Mouse (Mus musculus): Measurements from ENCODE around the gene BC051019.
A peak's percentile ranks its signal among the peaks of the same experiment; 100 is the strongest.

BC051019 gene

GRCm38 (mm10) chr7:109707023-109707785, 16.4 kb downstream of the BC051019 start:
- DNase-seq = peak; percentile 71 to 79

DNA sequence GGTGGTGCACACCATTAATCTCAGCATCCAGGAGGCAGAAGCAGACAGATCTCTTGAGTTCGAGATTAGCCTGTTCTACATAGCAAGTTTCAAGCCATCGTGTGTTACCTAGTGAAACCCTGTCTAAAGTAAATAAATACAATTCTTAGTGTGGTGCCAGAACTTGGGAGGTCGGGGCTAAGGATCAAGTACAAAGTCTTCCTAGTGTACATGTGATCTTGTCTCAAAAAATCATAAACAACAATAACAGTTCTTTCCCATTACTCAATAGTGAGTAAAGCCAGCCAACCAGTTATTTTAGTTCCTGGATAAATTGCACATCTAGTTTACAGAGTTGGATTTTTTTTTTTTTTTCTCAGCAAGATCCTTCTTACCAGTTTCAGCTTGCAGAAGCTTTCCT, 19.2 kb downstream of the BC051019 start:
- no peak for DNase-seq

DNA sequence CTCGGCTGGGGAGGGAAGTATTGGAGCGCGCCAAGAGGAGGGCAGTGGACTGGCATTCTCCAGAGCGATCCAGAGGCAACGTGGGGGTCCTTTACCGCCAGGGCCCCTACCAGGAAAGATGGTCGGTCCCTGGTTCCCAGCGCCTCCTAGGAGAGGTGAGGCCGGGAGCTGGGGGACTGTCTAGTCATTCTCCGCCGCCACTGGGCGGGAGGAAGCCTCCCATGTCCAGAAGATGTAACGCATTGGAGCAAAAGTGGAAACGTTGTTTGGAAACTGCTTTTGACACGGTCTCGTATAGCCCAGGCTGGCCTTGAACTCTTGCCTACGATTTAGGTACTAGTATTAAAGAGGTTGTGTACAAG, 19.7 kb downstream of the BC051019 start:
- no peak for DNase-seq

- DNase-seq = peak; percentile 83 to 87
Measured at GRCm38 (mm10) chr7:109703190-109704015, 20.2 kb downstream of the BC051019 start, which contains the start of the genes St5 and Akip1. St5 (minus strand) TSS chr7:109703605. Akip1 (plus strand) TSS chr7:109703690.

DNA sequence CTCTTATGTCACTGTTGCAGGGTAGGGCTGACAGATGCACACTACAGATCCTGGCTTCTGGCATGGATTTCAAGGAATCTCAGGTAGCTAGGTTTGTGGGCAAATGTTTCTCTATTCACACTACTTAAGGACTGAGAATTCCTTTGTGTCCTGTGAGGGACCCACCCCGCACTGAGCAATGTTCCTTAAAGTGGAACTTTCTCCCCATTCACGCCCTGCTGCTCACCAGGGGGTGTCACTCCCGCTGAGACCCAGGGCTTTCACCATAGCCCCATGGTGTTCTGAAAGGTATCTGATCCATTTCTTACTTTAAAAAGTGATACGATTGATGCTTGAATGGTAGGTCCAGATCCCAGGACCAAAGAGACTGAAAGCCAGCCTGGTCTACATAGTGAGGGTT, 20.9 kb downstream of the BC051019 start:
- DNase-seq = no peak

DNA sequence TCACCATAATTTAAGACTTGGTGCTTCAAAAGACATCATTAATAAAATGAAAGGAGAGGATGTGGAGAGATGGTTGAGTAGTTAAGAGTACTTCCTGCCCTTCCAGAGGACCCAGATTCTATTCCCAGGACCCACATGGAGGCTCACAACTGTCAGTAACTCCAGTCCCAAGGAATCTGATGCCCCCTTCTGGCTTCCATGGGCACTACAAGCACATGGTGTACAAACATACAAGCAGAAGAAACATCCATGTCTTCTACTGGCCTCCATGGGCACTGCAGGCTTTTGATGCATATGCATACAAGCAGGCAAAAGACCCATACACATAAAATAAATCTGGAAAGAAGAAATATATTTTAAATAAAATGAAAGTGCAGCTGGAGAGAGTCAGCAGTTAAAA, 23.4 kb downstream of the BC051019 start:
- no peak for DNase-seq

- no peak for DNase-seq
Measured at GRCm38 (mm10) chr7:109695339-109695726, 28.3 kb downstream of the BC051019 start.

GRCm38 (mm10) chr7:109694576-109695338, 28.9 kb downstream of the BC051019 start:
- no peak for DNase-seq

DNA sequence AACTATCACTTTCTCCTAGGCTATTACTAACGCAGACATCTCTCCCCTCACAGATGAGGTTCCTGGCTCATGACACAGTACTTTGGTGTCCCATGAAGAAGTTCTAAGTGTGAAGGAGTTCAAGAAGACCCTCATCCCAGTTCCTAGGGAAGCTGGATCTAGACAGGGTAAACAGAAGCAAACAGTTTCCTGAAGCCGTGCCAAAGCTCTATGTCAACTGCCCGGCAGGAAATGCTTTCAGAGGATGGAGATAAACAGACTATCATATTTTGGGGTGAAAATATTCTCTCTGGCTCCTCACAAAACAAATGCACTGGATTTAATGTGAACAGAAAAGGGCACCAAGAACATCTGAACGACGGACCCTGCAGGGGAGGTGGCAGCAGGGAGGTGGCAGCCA, 32.7 kb downstream of the BC051019 start:
- DNase-seq = no peak

- no peak for DNase-seq
Measured at GRCm38 (mm10) chr7:109690101-109690500, 33.5 kb downstream of the BC051019 start.

DNA sequence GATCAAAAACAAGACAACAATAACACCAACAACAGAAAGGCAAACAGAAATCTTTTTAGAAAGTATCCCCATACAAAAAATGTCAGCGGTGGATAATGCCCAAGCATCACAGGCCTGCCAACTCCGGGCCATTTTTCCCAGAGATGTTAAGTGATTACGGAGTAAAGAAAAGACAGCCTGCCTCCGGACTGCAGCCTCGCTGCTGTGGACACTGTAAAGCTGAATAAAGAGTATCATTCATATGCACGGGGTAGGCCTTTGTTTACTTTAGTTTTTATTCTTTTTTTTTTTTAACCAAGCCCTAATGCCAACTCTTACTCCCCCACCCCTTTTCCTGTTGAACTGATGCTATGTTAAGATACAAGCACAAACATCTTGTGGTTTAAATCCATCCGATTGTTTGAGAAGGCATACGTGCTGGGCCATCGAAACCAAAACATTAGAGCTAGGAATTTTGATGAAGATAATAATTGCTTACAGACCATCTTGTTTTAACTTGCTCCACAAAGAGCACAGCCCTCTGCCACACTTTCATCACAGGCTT, 37.0 kb downstream of the BC051019 start:
- DNase-seq = no peak

DNA sequence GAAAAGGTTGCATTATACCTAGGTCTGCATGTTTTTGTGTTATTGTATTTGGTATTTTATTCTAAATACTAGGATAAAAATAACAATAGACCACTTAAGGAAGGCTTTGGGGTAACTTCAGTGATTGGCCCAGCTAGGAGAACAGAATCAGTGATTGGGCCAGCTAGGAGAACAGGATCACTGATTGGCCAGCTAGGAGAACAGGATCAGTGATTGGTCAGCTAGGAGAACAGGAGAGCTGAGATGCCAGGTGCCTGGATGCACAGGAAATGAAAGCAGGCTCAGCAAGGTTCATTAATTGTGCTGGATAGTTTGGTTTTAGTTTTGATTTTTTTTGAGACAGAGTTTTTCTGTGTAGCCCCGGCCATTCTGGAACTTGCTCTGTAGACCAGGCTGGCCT, 42.8 kb downstream of the BC051019 start:
- DNase-seq = no peak

DNA sequence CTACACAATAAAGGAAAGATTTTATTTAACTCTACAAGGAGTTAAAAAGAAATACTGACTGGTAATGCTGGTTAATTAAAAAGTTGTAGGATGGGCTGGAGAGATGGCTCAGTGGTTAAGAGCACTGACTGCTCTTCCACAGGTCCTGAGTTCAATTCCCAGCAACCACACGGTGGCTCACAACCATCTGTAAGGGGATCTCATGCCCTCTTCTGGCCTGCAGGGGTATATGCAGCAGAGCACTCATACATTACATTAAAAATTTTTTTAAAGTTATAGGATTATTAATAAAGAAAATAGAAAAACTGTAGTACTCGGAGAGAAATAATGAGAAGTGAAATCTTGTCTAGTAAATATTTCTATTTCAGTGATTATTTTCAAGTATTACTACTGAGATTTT, 43.4 kb downstream of the BC051019 start:
- DNase-seq = no peak

GRCm38 (mm10) chr7:109674944-109675628, 48.6 kb downstream of the BC051019 start:
- DNase-seq = no peak

DNA sequence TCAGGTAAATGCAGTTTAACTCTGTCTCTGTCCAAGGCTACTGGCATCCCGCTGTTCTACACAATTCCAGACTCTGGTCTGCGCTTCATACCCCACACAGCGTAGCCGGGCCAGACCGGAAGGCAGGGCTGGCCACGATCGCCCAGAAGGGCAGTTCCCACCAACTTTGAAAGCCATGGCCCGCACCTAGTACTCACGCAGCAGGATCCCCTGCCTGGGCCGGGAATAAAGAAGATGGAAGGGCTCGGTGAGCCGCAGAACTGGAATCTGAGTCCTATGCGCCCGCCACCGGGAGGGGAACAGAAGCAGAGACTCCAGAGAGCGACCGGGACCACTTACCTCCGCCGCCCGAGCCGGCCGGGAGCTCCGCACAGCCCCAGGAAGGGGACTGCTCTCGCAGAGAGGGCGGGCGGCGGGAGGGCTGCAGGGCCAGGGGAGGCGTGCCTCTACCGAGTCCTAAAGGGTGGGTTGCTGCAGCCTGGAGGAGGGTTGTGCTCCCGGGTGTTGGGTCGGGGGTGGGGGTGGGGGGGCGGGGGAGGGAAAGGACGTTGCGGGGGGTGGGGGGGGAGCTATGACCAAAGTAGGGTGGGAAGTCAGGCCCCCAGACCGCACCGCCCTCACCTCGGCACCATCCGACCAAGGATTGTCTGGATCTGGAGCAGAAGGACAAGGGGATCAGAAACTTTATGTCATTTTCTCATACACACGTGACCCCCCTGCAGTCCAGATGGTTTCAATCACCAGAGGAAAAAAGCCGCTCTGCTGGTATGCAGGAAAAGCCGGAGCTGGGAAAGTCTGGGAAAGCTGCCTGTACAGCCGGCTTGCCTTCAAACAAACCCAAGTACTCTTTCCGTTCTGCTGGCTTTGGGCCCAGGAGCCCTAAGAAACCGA, 51.8 kb downstream of the BC051019 start:
- peak; percentile 60 to 61 for DNase-seq

GRCm38 (mm10) chr7:109669426-109670170, 54.1 kb downstream of the BC051019 start:
- no peak for DNase-seq

- no peak for DNase-seq
Measured at GRCm38 (mm10) chr7:109666664-109667063, 57.0 kb downstream of the BC051019 start.

DNA sequence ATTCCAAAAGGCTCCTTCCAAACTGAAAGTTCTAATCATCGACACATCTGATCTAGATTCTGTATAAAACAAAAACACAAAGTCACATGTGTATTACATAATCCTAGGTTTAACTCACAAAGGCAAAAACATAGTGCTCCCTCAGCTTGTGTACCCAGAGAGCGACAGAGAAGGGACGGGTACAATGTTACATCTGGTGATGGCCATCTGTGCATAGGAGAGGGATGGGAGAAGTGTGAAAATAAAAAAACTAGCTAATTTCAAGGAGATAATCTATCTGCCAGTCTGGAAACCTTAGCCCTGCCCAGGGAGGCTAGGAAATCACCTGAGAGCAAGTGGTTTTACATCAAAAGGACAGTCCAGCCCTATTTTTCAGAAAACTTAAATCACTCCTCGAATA, 61.0 kb downstream of the BC051019 start:
- no peak for DNase-seq

Measured in cerebellum, postnatal 36 days (tissue).